Mouse (Mus musculus) heart, postnatal 25 days (tissue): ENCODE results near the gene Gm14137. TPM values are rescaled to one million over a fixed set of nuclear protein-coding genes. Genes with fewer than 3 reads are reported as not detected.
A peak's percentile ranks its signal among the peaks of the same experiment; 100 is the strongest.

ENCODE experiments used
- DNase-seq: peaks from one replicate; pipeline ENCODE4 v3.0.0; 2022; ENCODE audit warnings: low spot score
- intact Hi-C: fragments of 180-260 bp; cut with DNase I; formaldehyde crosslinking; loops from one replicate; pipeline ENCODE4 v1.15.1; 2025
- total RNA-seq, 2 experiments: library from RNA; stranded (reverse); gene quantifications; 2 replicates each; pipeline ENCODE4 v1.2.3; 2021

Gm14137 gene
- total RNA-seq, 2 experiments from 2014 or later, result 0.08 TPM; not detected in 1

DNA sequence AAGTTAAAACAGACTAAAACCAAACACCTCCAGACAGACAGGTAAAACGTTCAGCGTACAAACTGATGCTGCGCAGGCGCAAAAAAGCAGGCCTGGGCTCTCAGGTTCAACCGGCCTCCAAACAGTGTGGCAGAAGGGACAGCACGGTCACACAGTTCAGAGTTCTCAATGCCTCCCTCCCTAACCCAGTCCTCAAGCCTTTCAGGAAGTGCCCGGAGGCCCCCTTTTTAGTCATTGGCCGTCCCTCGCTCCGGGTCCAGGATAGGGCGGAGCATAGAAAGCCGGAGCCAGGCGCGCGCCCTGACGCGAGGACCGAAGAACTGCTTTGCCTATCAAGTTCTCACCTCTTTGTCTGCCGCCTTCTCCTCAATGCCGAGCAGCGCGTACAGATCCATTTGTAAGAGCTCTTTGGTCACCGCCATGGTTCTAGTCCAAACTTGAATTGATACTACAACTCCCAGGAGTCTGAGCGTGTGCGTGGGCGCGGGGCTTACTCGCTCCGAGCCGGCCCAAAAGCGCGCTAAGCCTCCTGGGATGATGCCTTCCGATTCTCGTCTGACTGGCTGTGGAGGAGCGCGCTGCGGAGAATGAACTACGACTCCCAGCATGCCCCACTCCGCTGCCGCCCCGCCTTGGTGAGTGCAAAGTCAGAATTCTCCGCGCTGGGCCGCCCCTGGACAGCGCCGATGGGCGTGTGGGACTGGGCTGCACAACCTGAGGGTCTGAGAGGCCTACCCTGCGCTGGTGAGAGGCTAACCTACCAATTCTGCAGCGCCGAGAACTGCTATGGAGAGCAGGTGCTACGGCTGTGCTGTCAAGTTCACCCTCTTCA is 34.3 kb downstream of the Gm14137 start, which contains the start of the genes Zfyve19 and Dnajc17:
TSS of gene Zfyve19 (plus strand) at position 274 of the 832 bp plus-strand sequence.
TSS of gene Dnajc17 (minus strand) at position 452 of the 832 bp plus-strand sequence.
- peak; percentile 92 for DNase-seq
- intact Hi-C loops, result no loop called here

DNA sequence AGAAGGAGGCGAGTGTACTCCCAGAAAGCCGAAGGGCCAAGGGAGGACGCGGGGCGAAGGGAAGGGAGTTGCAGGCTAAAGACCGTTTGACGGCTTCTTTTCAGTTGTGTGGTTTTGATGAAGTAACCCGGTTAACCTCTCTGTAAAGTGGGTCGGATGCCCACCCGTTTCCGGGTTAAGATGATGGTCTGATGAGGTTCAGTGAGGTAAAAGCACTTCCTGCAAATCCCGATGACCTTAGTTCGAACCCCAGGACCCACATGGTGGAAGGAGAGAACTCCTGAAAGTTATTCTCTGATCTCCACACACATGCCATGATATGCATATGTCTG is 34.8 kb downstream of the Gm14137 start:
- no peak for DNase-seq
- intact Hi-C loops, result no loop called here

Other genes starting within 250 kb of the Gm14137 start
- gene Chst14, start 248.0 kb upstream of the Gm14137 start, total RNA-seq, result 1 to 10 TPM; 9.3 to 9.8 TPM
- gene Ccdc32, start 145.1 kb upstream of the Gm14137 start, total RNA-seq, result 10 to 100 TPM; 10.0 to 13.0 TPM
- gene Rpusd2, start 139.7 kb upstream of the Gm14137 start, total RNA-seq, result 1 to 10 TPM; 4.2 to 4.8 TPM
- gene Knl1, start 127.4 kb upstream of the Gm14137 start, total RNA-seq, result under 1 TPM; 0.34 to 0.75 TPM
- gene Rad51, start 61.7 kb upstream of the Gm14137 start, total RNA-seq, result 1 to 10 TPM; 1.0 to 1.3 TPM
- gene Rmdn3, start 17.5 kb upstream of the Gm14137 start, total RNA-seq, result 10 to 100 TPM; 18.7 to 20.2 TPM
- gene Gchfr, start 6.7 kb upstream of the Gm14137 start, total RNA-seq, result 1 to 10 TPM; 4.4 to 6.0 TPM
- 10 to 100 TPM; 11.8 to 13.8 TPM for gene Zfyve19, start 34.1 kb downstream of the Gm14137 start, total RNA-seq
- gene Dnajc17, start 34.3 kb downstream of the Gm14137 start, total RNA-seq, result 1 to 10 TPM; 8.2 to 8.3 TPM
- gene Ppp1r14d, start 55.4 kb downstream of the Gm14137 start, total RNA-seq, result not detected
- gene Spint1, start 62.9 kb downstream of the Gm14137 start, total RNA-seq, result not detected
- not detected for gene Rhov, start 96.8 kb downstream of the Gm14137 start, total RNA-seq
- 10 to 100 TPM; 11.9 to 13.0 TPM for gene Vps18, start 114.2 kb downstream of the Gm14137 start, total RNA-seq
- gene Dll4, start 151.3 kb downstream of the Gm14137 start, total RNA-seq, result 10 to 100 TPM; 16.7 to 22.5 TPM
- 1 to 10 TPM; 7.2 to 9.3 TPM for gene Chac1, start 176.7 kb downstream of the Gm14137 start, total RNA-seq